In the genomic region with DNA sequence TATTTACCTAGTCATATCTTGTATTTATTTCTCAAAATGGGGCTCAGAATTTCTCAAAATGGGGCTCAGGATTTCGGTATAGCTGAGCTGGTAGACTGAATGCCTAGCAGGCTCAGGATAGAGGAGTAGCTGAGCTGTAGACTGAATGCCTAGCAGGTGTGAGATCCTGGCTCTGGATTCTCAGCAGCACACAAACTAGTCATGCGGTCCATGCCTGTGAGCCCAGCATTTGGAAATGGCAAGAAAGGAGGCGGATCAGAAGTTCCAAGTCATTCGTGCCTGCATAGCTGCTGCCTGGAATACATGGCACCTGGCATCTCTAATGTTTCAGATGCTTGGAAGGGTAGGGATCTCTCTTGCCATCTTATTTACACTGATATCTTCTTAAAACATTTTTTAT, we compare ENCODE assay signal across 8 mouse cellular contexts.
"Had no signal": no experiment of that assay in that cellular context is flagged by ENCODE, and none has a peak within 500 bp of the region (broad histone marks: within the 10 kb centered on the region; RNA-seq: fewer than 3 reads in every experiment).

No protein-coding gene starts in this region.

- DNase-seq: liver, postnatal 0 days; lung, adult 2 months; lung, postnatal 14 days; lung, postnatal 36 days; right cerebral cortex, postnatal 14 days; thymus, adult 2 months; thymus, postnatal 25 days; thymus, postnatal 4 days had no signal
